Mouse (Mus musculus) stomach, embryonic 16.5 days (tissue): ENCODE results near the gene Clec4f. TPM values are rescaled to one million over a fixed set of nuclear protein-coding genes. Genes with fewer than 3 reads are reported as not detected.

Experiments used
- polyA plus RNA-seq: library from polyadenylated mRNA; unstranded; fragments of >200 nt; fragmentation: Nextera tagmentation; extraction: Ambion mirVana; gene quantifications from 2 replicates; pipeline ENCODE4 v1.2.1, GENCODE M21; 2015

The Clec4f gene
- polyA plus RNA-seq, 1 experiment from 2014 or later: 0.45 TPM

Other genes with a start within 250 kb of the Clec4f start
- gene Tet3, start 197.1 kb downstream of the Clec4f start, polyA plus RNA-seq: 34.5 and 44.2 TPM in 2 replicates
- gene Dguok, start 149.2 kb downstream of the Clec4f start, polyA plus RNA-seq: 69.5 and 79.1 TPM in 2 replicates
- gene Actg2, start 119.9 kb downstream of the Clec4f start, polyA plus RNA-seq: 1,788 and 2,212 TPM in 2 replicates
- gene Stambp, start 83.5 kb downstream of the Clec4f start, polyA plus RNA-seq: 28.0 and 32.5 TPM in 2 replicates
- gene Cd207, start 21.7 kb upstream of the Clec4f start, polyA plus RNA-seq: 0.17 and 0.20 TPM in 2 replicates
- not detected in 2 replicates for gene Vax2, start 55.1 kb upstream of the Clec4f start, polyA plus RNA-seq
- gene Atp6v1b1, start 86.8 kb upstream of the Clec4f start, polyA plus RNA-seq: not detected in 2 replicates
- gene Ankrd53, start 106.5 kb upstream of the Clec4f start, polyA plus RNA-seq: not detected in 2 replicates
- gene Tex261, start 119.6 kb upstream of the Clec4f start, polyA plus RNA-seq: 79.5 and 82.1 TPM in 2 replicates
- 75.6 and 77.9 TPM in 2 replicates for gene Nagk, start 138.8 kb upstream of the Clec4f start, polyA plus RNA-seq
- 18.3 and 19.7 TPM in 2 replicates for gene Paip2b, start 175.6 kb upstream of the Clec4f start, polyA plus RNA-seq
- 44.4 and 51.6 TPM in 2 replicates for gene Zfp638, start 210.9 kb upstream of the Clec4f start, polyA plus RNA-seq